Mouse (Mus musculus): Measurements from ENCODE around the gene Syt2.

Gene Syt2

GRCm38 (mm10) chr1:134703232-134703631 lies 56.8 kb downstream of the Syt2 start:
- DNase-seq (ENCODE audit: inconsistent age in 2 of 2, low spot score in 1 of 2), result peak; percentile 46 to 63

GRCm38 (mm10) chr1:134704396-134705306 lies 58.2 kb downstream of the Syt2 start:
- peak; percentile 37 to 62 for DNase-seq (ENCODE audit: inconsistent age in 2 of 2, low spot score in 1 of 2)

- no peak for DNase-seq (ENCODE audit: inconsistent age in 2 of 2, low spot score in 1 of 2)
These were observed 60.1 kb downstream of the Syt2 start for GRCm38 (mm10) chr1:134706549-134706948.

GRCm38 (mm10) chr1:134707516-134707915 lies 61.0 kb downstream of the Syt2 start:
- no peak for DNase-seq (ENCODE audit: inconsistent age in 2 of 2, low spot score in 1 of 2)

GRCm38 (mm10) chr1:134708274-134708673 lies 61.8 kb downstream of the Syt2 start:
- DNase-seq (ENCODE audit: inconsistent age in 2 of 2, low spot score in 1 of 2), result no peak

GRCm38 (mm10) chr1:134708801-134709385 lies 62.4 kb downstream of the Syt2 start:
- peak in 1 of 2 experiments; percentile 44 for DNase-seq (ENCODE audit: inconsistent age in 2 of 2, low spot score in 1 of 2)

GRCm38 (mm10) chr1:134709411-134710306 lies 63.2 kb downstream of the Syt2 start:
- DNase-seq (ENCODE audit: inconsistent age in 2 of 2, low spot score in 1 of 2), result no peak

GRCm38 (mm10) chr1:134711061-134711460 lies 64.6 kb downstream of the Syt2 start:
- no peak for DNase-seq (ENCODE audit: inconsistent age in 2 of 2, low spot score in 1 of 2)

- no peak for DNase-seq (ENCODE audit: inconsistent age in 2 of 2, low spot score in 1 of 2)
These were observed 65.2 kb downstream of the Syt2 start for GRCm38 (mm10) chr1:134711653-134712052.

GRCm38 (mm10) chr1:134712781-134713299 lies 66.4 kb downstream of the Syt2 start:
- DNase-seq (ENCODE audit: inconsistent age in 2 of 2, low spot score in 1 of 2), result no peak

- DNase-seq (ENCODE audit: inconsistent age in 2 of 2, low spot score in 1 of 2), result no peak
These were observed 67.0 kb downstream of the Syt2 start for GRCm38 (mm10) chr1:134713421-134713969.

GRCm38 (mm10) chr1:134714166-134714565 lies 67.7 kb downstream of the Syt2 start:
- no peak for DNase-seq (ENCODE audit: inconsistent age in 2 of 2, low spot score in 1 of 2)

- DNase-seq (ENCODE audit: inconsistent age in 2 of 2, low spot score in 1 of 2), result no peak
These were observed 68.6 kb downstream of the Syt2 start for GRCm38 (mm10) chr1:134715092-134715491.

GRCm38 (mm10) chr1:134719718-134720304 lies 73.3 kb downstream of the Syt2 start:
- DNase-seq (ENCODE audit: inconsistent age in 2 of 2, low spot score in 1 of 2), result no peak

- no peak for DNase-seq (ENCODE audit: inconsistent age in 2 of 2, low spot score in 1 of 2)
These were observed 75.0 kb downstream of the Syt2 start for GRCm38 (mm10) chr1:134721486-134721885.

- DNase-seq (ENCODE audit: inconsistent age in 2 of 2, low spot score in 1 of 2), result no peak
These were observed 76.4 kb downstream of the Syt2 start for GRCm38 (mm10) chr1:134722891-134723290.

GRCm38 (mm10) chr1:134725276-134725675 lies 78.8 kb downstream of the Syt2 start:
- peak; percentile 66 to 83 for DNase-seq (ENCODE audit: inconsistent age in 2 of 2, low spot score in 1 of 2)

GRCm38 (mm10) chr1:134726480-134726879 lies 80.0 kb downstream of the Syt2 start:
- no peak for DNase-seq (ENCODE audit: inconsistent age in 2 of 2, low spot score in 1 of 2)

GRCm38 (mm10) chr1:134727256-134727655 lies 80.8 kb downstream of the Syt2 start:
- DNase-seq (ENCODE audit: inconsistent age in 2 of 2, low spot score in 1 of 2), result peak; percentile 85 to 91

- no peak for DNase-seq (ENCODE audit: inconsistent age in 2 of 2, low spot score in 1 of 2)
These were observed 87.2 kb downstream of the Syt2 start for GRCm38 (mm10) chr1:134733659-134734058.

Measured in adrenal gland, adult (tissue).